ENCODE assay signal across 28 mouse cellular contexts in genomic region chr7:99279586-99279985, GRCm38 (mm10). TPM values are rescaled to one million over a fixed set of nuclear protein-coding genes. Genes with fewer than 3 reads are reported as not detected.
"Had no signal": no experiment of that assay in that cellular context is flagged by ENCODE, and none has a peak within 500 bp of the region (broad histone marks: within the 10 kb centered on the region; RNA-seq: fewer than 3 reads in every experiment).

No protein-coding gene starts in this region.

- H3K4me2 ChIP-seq: intestine, embryonic 15.5 days; kidney, embryonic 15.5 days; liver, embryonic 13.5 days; neural tube, embryonic 13.5 days had no signal

- H3K36me3 ChIP-seq: intestine, embryonic 15.5 days; kidney, embryonic 15.5 days; liver, embryonic 13.5 days had no signal

- H3K27me3 ChIP-seq: intestine, embryonic 15.5 days; kidney, embryonic 15.5 days; neural tube, embryonic 13.5 days had no signal

- H3K4me1 ChIP-seq: intestine, embryonic 15.5 days; kidney, embryonic 15.5 days; liver, embryonic 13.5 days had no signal

- H3K27ac ChIP-seq: intestine, embryonic 15.5 days; kidney, embryonic 15.5 days; left cerebral cortex, adult 2 months; liver, embryonic 13.5 days; neural tube, embryonic 13.5 days; stomach, postnatal 0 days had no signal

- H3K9me3 ChIP-seq: intestine, embryonic 15.5 days; kidney, embryonic 15.5 days; liver, embryonic 13.5 days; neural tube, embryonic 13.5 days had no signal

- DNase-seq: kidney, adult 11 months; kidney, adult 8-10 months; kidney, postnatal 10 days; kidney, postnatal 36 days; layer of hippocampus, postnatal 36 days; liver, embryonic 13.5 days; lung, adult 2 months; lung, postnatal 14 days; lung, postnatal 4 days; right cerebral cortex, adult 18-20 months; right cerebral cortex, postnatal 14 days; right cerebral cortex, postnatal 4 days; thymus, adult 2 months; thymus, postnatal 14 days; thymus, postnatal 4 days had no signal

- ATAC-seq: intestine, embryonic 15.5 days had no signal

- H3K4me3 ChIP-seq: intestine, embryonic 15.5 days; kidney, embryonic 15.5 days; left cerebral cortex, adult 2 months; liver, embryonic 13.5 days; myocyte; neural tube, embryonic 13.5 days had no signal

- H3K9ac ChIP-seq: intestine, embryonic 15.5 days; kidney, embryonic 15.5 days; liver, embryonic 13.5 days; neural tube, embryonic 13.5 days had no signal

RNA-seq across cellular contexts. Expression of gene Map6, which starts 12.3 kb away (rescaled TPM):
- total RNA-seq: liver, adult 2 months; megakaryocyte progenitor cell, adult 5-6 weeks; megakaryocyte-erythroid progenitor cell, adult 5-6 weeks; monocyte, adult 5-6 weeks had no signal

RNA-seq across cellular contexts. Expression of gene Mogat2, which starts 41.2 kb away (rescaled TPM):
- total RNA-seq: layer of hippocampus, adult 8-10 months; layer of hippocampus, postnatal 10 days; layer of hippocampus, postnatal 36 days; left cerebral cortex, adult 2 months; left cerebral cortex, postnatal 36 days; megakaryocyte-erythroid progenitor cell, adult 5-6 weeks; monocyte, adult 5-6 weeks had no signal
